Mouse (Mus musculus): Measurements from ENCODE around the gene Dennd4b.
"Not testable (repeated sequence)": the region's sequence is repeated elsewhere in the genome, so short reads cannot be mapped to it uniquely, and the experiment has no call there.

The Dennd4b gene

GRCm38 (mm10) chr3:90265034-90265931, at the start of gene Dennd4b:
Dennd4b (plus strand) TSS chr3:90265185.
- DNase-seq (ENCODE audit: low read depth), result peak; percentile 92

DNA sequence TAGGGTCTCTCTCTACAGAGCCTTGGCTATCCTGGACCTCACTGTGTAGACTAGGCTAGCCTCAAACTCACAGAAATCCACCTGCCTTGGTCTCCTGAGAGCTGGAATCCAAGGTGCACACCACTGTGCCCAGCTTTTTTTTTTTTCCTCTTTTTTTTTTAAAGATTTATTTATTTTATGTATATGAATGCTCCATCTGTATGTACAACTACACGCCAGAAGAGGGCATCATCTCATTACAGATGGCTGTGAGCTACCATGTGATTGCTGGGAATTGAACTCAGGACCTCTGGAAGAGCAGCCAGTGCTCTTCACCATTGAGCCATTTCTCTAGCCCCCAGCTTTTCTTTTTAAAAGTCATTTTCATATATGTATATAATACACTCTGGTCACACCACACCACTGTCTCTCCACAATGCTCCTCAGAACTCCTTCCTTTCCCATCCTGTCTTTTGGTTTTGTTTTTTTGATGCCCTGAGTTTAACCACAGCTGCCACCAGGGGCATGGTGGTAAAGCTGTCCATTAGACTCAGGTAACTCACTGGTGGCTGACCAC, 49.1 kb upstream of the Dennd4b start:
- DNase-seq (ENCODE audit: low read depth), result peak; percentile 44

DNA sequence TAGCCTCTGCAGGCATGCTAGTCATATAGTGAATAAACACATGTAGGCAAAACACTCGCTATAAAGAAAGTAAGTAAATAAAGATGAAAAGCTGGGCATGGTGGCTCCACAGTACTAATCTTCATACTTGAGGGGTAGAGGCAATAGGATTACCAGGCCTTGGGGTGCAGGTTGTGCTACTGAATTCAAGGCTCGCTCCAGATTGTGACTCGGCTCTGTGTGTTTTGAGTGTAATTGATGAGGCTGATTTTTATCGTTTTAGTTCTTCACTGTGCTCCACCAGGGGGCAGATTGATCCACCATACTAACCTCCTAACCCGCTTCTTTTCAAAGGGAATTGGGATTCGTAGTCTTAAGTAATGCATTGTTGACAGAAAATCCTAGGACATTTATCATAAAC, 44.9 kb upstream of the Dennd4b start:
- peak; percentile 80 for DNase-seq (ENCODE audit: low read depth)

DNA sequence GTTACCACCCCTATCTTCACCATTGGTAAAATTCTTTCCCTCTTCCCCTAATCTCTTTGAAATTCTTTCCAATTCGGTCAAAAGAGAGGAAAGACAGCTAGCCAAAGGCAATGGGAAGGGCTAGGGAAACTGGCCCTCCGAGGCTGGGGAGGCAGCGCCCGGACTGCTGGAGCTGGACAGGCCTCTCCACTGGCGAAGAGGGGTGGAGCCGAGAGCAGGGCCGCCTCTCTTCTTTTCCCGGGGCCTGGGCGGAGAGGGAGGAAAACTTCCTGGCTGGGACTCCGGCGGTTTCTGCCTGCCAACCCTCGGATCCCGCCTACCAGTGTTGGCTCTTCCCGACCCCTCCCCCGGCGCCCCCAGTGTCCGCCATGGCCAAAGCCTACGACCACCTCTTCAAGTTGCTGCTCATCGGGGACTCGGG, 44.4 kb upstream of the Dennd4b start:
- no peak for DNase-seq (ENCODE audit: low read depth)

- DNase-seq (ENCODE audit: low read depth), result no peak
These were observed 43.9 kb upstream of the Dennd4b start for GRCm38 (mm10) chr3:90221123-90221522.

GRCm38 (mm10) chr3:90222455-90222854, 42.5 kb upstream of the Dennd4b start:
- no peak for DNase-seq (ENCODE audit: low read depth)

GRCm38 (mm10) chr3:90222941-90223340, 42.0 kb upstream of the Dennd4b start:
- DNase-seq (ENCODE audit: low read depth), result no peak

- DNase-seq (ENCODE audit: low read depth), result no peak
These were observed 40.7 kb upstream of the Dennd4b start for GRCm38 (mm10) chr3:90224331-90224730.

DNA sequence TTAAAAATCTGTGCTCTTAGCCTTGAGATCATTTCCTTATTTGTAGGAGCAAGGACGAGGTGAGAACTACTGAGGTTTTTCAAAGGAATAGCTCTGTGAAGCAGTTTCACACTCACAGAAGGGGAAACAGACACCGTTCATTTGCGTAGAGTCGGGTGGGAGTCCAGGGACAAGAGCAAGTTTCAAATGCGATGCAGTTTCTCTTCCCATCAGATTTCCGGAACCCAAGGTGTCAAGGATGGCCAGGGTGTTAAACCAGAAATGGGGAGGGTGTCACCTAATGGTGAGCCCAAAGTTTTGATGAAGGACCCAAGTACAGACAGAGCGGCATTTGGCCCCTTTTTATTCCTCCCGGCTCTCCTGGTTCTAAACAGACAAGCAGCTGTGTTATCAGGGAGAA, 33.9 kb upstream of the Dennd4b start:
- no peak for DNase-seq (ENCODE audit: low read depth)

- peak; percentile 94 for DNase-seq (ENCODE audit: low read depth)
These were observed 33.3 kb upstream of the Dennd4b start, which contains the start of gene Jtb for GRCm38 (mm10) chr3:90231507-90232333. Jtb (plus strand) TSS chr3:90231597.

- DNase-seq (ENCODE audit: low read depth), result no peak
These were observed 23.7 kb upstream of the Dennd4b start for GRCm38 (mm10) chr3:90241251-90241650.

DNA sequence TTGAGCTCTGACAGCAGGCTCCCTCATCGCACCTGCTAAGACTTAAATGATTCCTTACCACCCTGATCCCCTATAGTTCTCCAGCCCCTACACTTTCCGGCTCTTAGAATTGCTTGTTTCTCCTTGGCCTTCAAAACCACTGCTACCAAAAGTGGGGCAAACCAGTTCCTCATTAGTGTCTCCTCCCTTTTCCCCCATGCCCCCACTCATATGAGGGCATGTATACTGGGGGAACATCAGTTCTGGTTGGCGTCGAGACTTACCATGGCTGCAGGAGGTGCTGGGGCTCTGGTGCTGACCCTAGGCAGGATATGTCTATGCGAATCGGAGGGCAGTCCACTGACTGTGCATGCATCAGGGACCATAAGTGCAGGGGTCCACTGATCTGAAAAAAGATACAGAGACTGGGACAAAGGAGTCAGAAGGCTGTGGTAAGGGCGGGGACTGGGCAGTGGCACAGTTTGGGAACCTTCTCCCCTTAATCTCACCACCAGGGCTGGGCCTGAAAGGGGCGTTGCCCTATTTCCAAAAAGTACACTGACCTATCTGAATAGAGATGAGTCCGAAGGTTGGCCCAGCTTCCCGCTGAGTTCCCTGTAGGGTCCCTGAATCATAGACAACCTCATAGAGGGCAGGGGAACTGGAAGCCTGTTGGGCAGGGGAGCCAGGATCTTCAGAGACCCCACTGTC, 23.2 kb upstream of the Dennd4b start:
- no peak for DNase-seq (ENCODE audit: low read depth)

GRCm38 (mm10) chr3:90242984-90243775, 21.8 kb upstream of the Dennd4b start, which contains the start of gene Creb3l4:
Creb3l4 (minus strand) TSS chr3:90243512.
- no peak for DNase-seq (ENCODE audit: low read depth)

DNA sequence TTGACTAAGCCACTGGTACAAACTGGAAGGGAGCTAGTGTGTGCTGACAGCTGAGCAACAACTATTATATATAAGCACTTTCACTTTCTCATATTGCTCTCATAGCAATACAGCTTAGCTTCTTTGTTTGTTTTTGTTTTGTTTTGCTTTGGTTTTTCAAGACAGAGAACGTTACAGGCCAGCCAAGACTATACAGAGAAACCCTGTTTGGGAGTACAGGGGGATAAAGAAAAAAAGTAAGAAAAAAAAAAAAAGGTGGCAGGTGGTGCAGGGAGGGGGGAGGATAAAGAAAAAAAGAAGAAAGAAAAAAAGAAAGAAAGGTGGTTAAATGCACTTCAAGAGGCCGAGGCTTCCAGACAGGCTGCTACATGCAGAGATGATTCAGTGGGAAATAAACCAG, 19.6 kb upstream of the Dennd4b start:
- peak; percentile 50 for DNase-seq (ENCODE audit: low read depth)

DNA sequence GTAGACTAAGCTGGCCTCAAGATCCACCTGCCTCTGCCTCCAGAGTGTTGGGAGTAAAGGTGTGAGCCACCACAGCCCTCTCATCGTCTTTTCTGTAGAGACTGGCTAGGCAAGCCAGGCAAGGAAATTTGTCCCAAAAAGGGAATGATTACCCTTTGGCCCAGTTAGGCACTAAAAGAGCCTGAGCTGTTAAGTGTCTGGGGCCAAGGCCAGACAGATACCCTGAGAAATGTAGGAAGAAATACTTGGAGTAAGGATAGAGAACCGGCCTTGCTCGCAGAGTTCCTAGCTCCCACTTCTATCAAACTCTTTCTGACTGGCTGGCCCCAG, 17.4 kb upstream of the Dennd4b start:
- no peak for DNase-seq (ENCODE audit: low read depth)

DNA sequence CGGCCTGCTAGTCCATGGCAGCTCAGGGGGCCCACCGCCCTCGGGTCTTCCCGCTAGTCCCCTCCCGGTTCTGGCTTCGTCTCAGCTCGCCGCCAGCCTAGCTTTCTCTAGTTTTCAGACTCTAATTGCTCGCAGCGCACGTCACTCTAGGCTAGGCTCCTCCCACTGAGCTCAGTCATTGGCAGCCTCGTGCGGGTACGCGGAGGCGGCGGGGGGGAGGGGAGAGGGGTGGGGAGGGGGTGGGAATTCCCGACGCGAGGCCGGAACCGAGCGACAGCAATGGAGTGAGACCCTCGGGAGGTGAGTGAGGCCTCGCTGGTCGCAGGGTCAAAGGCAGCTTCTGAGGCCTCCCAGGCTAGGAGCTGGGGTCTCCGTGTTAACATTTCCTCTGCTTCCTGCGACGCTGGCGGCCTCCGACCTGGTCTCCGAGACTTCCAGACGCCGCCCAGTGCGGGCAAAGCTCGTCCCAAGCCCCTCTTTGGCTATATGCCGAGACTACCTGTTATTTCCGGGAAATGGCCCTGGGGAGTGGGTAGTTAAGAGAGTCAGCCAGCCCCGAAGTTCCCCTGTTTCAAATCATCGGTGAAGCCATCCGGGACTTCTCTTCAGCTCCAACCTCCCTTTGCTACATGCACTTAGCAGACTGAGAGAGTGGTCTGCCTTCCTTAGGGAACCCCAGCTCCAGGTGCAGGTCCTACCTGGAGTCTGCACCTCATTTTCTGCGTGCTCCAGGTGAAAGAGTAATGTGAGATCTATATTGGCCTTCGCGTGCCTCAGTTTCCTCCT, 16.8 kb upstream of the Dennd4b start, which contains the start of gene Slc39a1:
Slc39a1 (plus strand) TSS at position 213 of the 786 bp plus-strand sequence.
- DNase-seq (ENCODE audit: low read depth), result peak; percentile 92

GRCm38 (mm10) chr3:90248746-90249100, 16.3 kb upstream of the Dennd4b start:
- DNase-seq (ENCODE audit: low read depth), result no peak

DNA sequence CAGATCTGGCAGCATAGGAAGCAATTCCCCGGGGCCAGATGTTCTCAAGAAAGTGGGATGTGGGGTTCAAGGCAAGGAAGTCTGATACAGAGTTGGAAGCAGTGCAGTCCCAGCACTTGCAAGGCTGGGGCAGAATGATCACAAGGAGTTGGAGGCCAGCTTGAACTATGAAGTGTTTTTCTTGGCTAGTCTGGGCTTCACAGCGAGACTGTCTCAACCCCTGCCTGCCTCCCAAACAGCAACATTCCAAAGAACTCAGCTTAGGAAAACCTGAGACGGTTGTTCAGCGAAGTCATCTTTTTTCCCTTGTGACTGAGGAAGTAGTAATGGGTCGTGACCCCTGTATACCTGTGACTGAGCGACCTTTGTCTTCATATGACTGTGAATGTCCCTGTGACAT, 14.2 kb upstream of the Dennd4b start:
- no peak for DNase-seq (ENCODE audit: low read depth)

DNA sequence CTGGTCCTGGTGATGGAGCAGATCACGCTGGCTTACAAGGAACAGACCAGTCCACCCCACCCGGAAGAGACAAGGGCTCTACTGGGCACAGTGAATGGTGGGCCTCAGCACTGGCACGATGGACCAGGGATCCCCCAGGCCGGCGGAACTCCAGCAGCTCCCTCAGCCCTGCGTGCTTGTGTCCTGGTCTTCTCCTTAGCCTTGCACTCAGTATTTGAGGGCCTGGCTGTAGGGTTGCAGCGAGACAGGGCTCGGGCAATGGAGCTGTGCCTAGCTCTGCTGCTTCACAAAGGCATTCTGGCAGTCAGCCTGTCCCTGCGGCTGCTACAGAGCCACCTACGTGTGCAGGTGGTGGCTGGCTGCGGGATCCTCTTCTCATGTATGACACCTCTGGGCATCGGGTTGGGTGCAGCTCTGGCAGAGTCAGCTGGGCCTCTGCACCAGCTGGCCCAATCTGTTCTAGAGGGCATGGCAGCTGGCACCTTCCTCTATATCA, 13.2 kb upstream of the Dennd4b start:
- not testable (repeated sequence) for DNase-seq (ENCODE audit: low read depth)

DNA sequence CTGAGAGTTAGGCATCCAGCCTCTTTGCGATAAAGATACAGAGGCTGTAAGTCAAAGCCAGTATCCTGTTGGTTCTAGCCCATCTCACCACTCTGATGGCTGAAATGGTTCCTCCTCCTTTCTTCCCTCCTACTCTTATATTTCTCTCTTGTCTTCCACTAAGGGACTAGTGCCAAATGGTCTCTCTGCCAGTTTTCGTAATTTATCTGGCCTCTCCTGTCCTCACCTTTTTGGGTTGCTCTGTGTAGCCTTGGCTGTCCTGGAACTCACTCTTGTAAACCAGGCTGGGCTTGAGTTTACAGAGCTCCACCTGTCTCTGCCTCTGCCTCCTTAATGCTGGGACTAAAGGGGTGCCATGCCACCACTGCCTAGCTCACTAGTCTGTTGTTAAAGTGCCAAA, 12.3 kb upstream of the Dennd4b start:
- not testable (repeated sequence) for DNase-seq (ENCODE audit: low read depth)

Measured in naive thymus-derived CD4-positive, alpha-beta T cell, adult 2 months (primary cell).